Mouse (Mus musculus): ENCODE results near the gene Trub2.

GRCm38 (mm10) chr2:29723132-29723531 is 65.2 kb downstream of the Trub2 start:
- TF ChIP-seq CTCF (IDR thresholded peaks at IDR 0.05; ENCODE audit: extremely low read depth, insufficient read length, insufficient replicate concordance, low read depth, low read length) (no peak), POLR2A (IDR thresholded peaks at IDR 0.05; ENCODE audit: low read depth, low read length) (no peak)
